Mouse (Mus musculus) embryonic facial prominence, embryonic 15.5 days (tissue): ENCODE data around the gene Lurap1. TPM values are rescaled to one million over a fixed set of nuclear protein-coding genes. Genes with fewer than 3 reads are reported as not detected.

Experiments used
- ATAC-seq: fragments of 200-750 bp; cut with Nextera tagmentation; 2 replicates; pipeline ENCODE4 v1.8.0; 2017; ENCODE audit warnings: low read depth, moderate TSS enrichment; ENCODE audit not compliant: insufficient number of reproducible peaks, low FRiP score, low TSS enrichment
- H3K27ac ChIP-seq: fragments of 300-500 bp; sonication (generic); replicated peaks from 2 replicates; pipeline ENCODE4 v1.5.1; 2015; ENCODE audit warnings: mild to moderate bottlenecking, inconsistent platforms
- H3K27me3 ChIP-seq: fragments of 300-500 bp; sonication (generic); 2 replicates; pipeline ENCODE4 v1.6.1; 2015; ENCODE audit warnings: inconsistent platforms
- H3K36me3 ChIP-seq: fragments of 300-500 bp; sonication (generic); 2 replicates; pipeline ENCODE4 v1.6.1; 2015; ENCODE audit warnings: mild to moderate bottlenecking, inconsistent platforms
- H3K4me1 ChIP-seq: fragments of 300-500 bp; sonication (generic); 2 replicates; pipeline ENCODE4 v1.6.1; 2015; ENCODE audit warnings: inconsistent platforms
- H3K4me2 ChIP-seq: fragments of 300-500 bp; sonication (generic); replicated peaks from 2 replicates; pipeline ENCODE4 v1.6.1; 2015; ENCODE audit warnings: mild to moderate bottlenecking, inconsistent platforms
- H3K4me3 ChIP-seq: fragments of 300-500 bp; sonication (generic); replicated peaks from 2 replicates; pipeline ENCODE4 v1.5.1; 2015; ENCODE audit warnings: mild to moderate bottlenecking, inconsistent platforms
- H3K9ac ChIP-seq: fragments of 300-500 bp; sonication (generic); 2 replicates; pipeline ENCODE4 v1.6.1; 2015; ENCODE audit warnings: inconsistent platforms
- H3K9me3 ChIP-seq: fragments of 300-500 bp; sonication (generic); replicated peaks from 2 replicates; pipeline ENCODE4 v1.6.1; 2016; ENCODE audit warnings: inconsistent platforms
- WGBS: fragments of 180-500 bp; shearing (Covaris S2); methylation state at CpG from one replicate; pipeline ENCODE4 v1.1.7; 2015; 5-methylcytosine and 5-hydroxymethylcytosine counted together
- polyA plus RNA-seq: library from polyadenylated mRNA; unstranded; fragments of >200 nt; fragmentation: Nextera tagmentation; extraction: Ambion mirVana; gene quantifications from 2 replicates; pipeline ENCODE4 v1.2.1, GENCODE M21; 2015

Gene Lurap1
- polyA plus RNA-seq = 3.2 and 3.4 TPM in 2 replicates

- Histone ChIP-seq H3K4me3 (peak within 1 kb of the TSS; percentile 76), H3K4me1 (peaks cover 17% of the 10 kb centered on the region), H3K9ac (peak within 1 kb of the TSS; percentile 96), H3K27me3 (no peaks in the 10 kb centered on the region), H3K27ac (peak within 1 kb of the TSS; percentile 95), H3K36me3 (peaks cover 45% of the 10 kb centered on the region), H3K4me2 (peak within 1 kb of the TSS; percentile 70), H3K9me3 (no peaks in the 10 kb centered on the region)
- no peak for ATAC-seq
- WGBS = 69% methylated on average over 6 of the region's 6 CpGs
Observed at GRCm38 (mm10) chr4:116151238-116151637, at the start of gene Lurap1. Lurap1 (minus strand) TSS chr4:116151338.

- no peaks in the 10 kb centered on the region for H3K9me3 ChIP-seq
- no peak overlapping the region for H3K27ac ChIP-seq
- H3K4me2 ChIP-seq = no peak overlapping the region
- 77% methylated on average over 2 of the region's 2 CpGs for WGBS
- H3K4me1 ChIP-seq = no peaks in the 10 kb centered on the region
- no peak overlapping the region for H3K4me3 ChIP-seq
- ATAC-seq = no peak
- no peaks in the 10 kb centered on the region for H3K36me3 ChIP-seq
- no peak overlapping the region for H3K9ac ChIP-seq
- H3K27me3 ChIP-seq = no peaks in the 10 kb centered on the region
Observed at GRCm38 (mm10) chr4:116198422-116198821, 47.3 kb upstream of the Lurap1 start.

GRCm38 (mm10) chr4:116193583-116194383 is 42.6 kb upstream of the Lurap1 start:
- H3K9me3 ChIP-seq = no peaks in the 10 kb centered on the region
- no peak overlapping the region for H3K9ac ChIP-seq
- H3K4me2 ChIP-seq = no peak overlapping the region
- H3K27me3 ChIP-seq = no peaks in the 10 kb centered on the region
- H3K4me3 ChIP-seq = no peak overlapping the region
- no peak for ATAC-seq
- no peaks in the 10 kb centered on the region for H3K36me3 ChIP-seq
- 63% methylated on average over 9 of the region's 9 CpGs for WGBS
- no peak overlapping the region for H3K27ac ChIP-seq
- H3K4me1 ChIP-seq = no peaks in the 10 kb centered on the region

- H3K9me3 ChIP-seq = no peaks in the 10 kb centered on the region
- no peaks in the 10 kb centered on the region for H3K27me3 ChIP-seq
- no peaks in the 10 kb centered on the region for H3K4me1 ChIP-seq
- ATAC-seq = no peak
- H3K27ac ChIP-seq = no peak overlapping the region
- no peaks in the 10 kb centered on the region for H3K36me3 ChIP-seq
- H3K4me3 ChIP-seq = no peak overlapping the region
- WGBS = 32% methylated on average over 4 of the region's 4 CpGs
- no peak overlapping the region for H3K4me2 ChIP-seq
- H3K9ac ChIP-seq = no peak overlapping the region
Observed at GRCm38 (mm10) chr4:116192286-116192835, 41.2 kb upstream of the Lurap1 start.

- WGBS = 86% methylated on average over 4 of the region's 4 CpGs
- no peak overlapping the region for H3K4me3 ChIP-seq
- H3K9me3 ChIP-seq = no peaks in the 10 kb centered on the region
- H3K9ac ChIP-seq = no peak overlapping the region
- H3K27me3 ChIP-seq = no peaks in the 10 kb centered on the region
- no peak overlapping the region for H3K27ac ChIP-seq
- H3K4me1 ChIP-seq = 0 out of 2 replicates have a peak, but pooled peaks cover 14% of the 10 kb centered on the region
- no peaks in the 10 kb centered on the region for H3K36me3 ChIP-seq
- H3K4me2 ChIP-seq = no peak overlapping the region
- ATAC-seq = no peak
Observed at GRCm38 (mm10) chr4:116185083-116185482, 33.9 kb upstream of the Lurap1 start.

- Histone ChIP-seq H3K9ac (no peak overlapping the region), H3K4me3 (peak overlapping the region; percentile 21; the same call in 1 of the 2 replicates)
- no peak for ATAC-seq
Observed at GRCm38 (mm10) chr4:116182745-116183144, 31.6 kb upstream of the Lurap1 start.

GRCm38 (mm10) chr4:116182079-116182478 is 30.9 kb upstream of the Lurap1 start:
- Histone ChIP-seq H3K9me3 (no peaks in the 10 kb centered on the region), H3K27ac (no peak overlapping the region), H3K36me3 (no peaks in the 10 kb centered on the region), H3K27me3 (no peaks in the 10 kb centered on the region), H3K9ac (no peak overlapping the region), H3K4me1 (peaks cover 19% of the 10 kb centered on the region), H3K4me2 (no peak overlapping the region), H3K4me3 (no peak overlapping the region)
- no peak for ATAC-seq
- 41% methylated on average over 3 of the region's 3 CpGs for WGBS

More at GRCm38 (mm10) chr4:116182745-116183144, 31.6 kb upstream of the Lurap1 start:
- Histone ChIP-seq H3K9me3 (no peaks in the 10 kb centered on the region), H3K4me2 (peak overlapping the region; percentile 41), H3K4me1 (0 out of 2 replicates have a peak, but pooled peaks cover 14% of the 10 kb centered on the region), H3K36me3 (no peaks in the 10 kb centered on the region), H3K27ac (0 out of 2 replicates have a peak overlapping the region, but pooled peaks have one; percentile 12), H3K27me3 (no peaks in the 10 kb centered on the region)
- WGBS = 3% methylated on average over 12 of the region's 12 CpGs

- Histone ChIP-seq H3K9me3 (no peaks in the 10 kb centered on the region), H3K36me3 (no peaks in the 10 kb centered on the region), H3K4me2 (peak overlapping the region; percentile 46), H3K9ac (no peak overlapping the region), H3K4me1 (peaks cover 34% of the 10 kb centered on the region), H3K27ac (peak overlapping the region; percentile 79), H3K4me3 (peak overlapping the region; percentile 11; the same call in 1 of the 2 replicates), H3K27me3 (no peaks in the 10 kb centered on the region)
- 31% methylated on average over 5 of the region's 5 CpGs for WGBS
- ATAC-seq = no peak
Observed at GRCm38 (mm10) chr4:116177140-116177539, 26.0 kb upstream of the Lurap1 start.

GRCm38 (mm10) chr4:116176543-116176988 is 25.4 kb upstream of the Lurap1 start:
- ATAC-seq = peak; percentile 90
- Histone ChIP-seq H3K27me3 (no peaks in the 10 kb centered on the region), H3K36me3 (no peaks in the 10 kb centered on the region), H3K9ac (no peak overlapping the region), H3K27ac (peak overlapping the region; percentile 79), H3K4me1 (peaks cover 34% of the 10 kb centered on the region), H3K4me2 (peak overlapping the region; percentile 46), H3K4me3 (peak overlapping the region; percentile 11), H3K9me3 (no peaks in the 10 kb centered on the region)
- WGBS = 12% methylated on average over 10 of the region's 10 CpGs

- Histone ChIP-seq H3K36me3 (no peaks in the 10 kb centered on the region), H3K9ac (no peak overlapping the region), H3K27me3 (no peaks in the 10 kb centered on the region), H3K27ac (peak overlapping the region; percentile 79), H3K9me3 (no peaks in the 10 kb centered on the region), H3K4me1 (peaks cover 30% of the 10 kb centered on the region), H3K4me2 (peak overlapping the region; percentile 46), H3K4me3 (no peak overlapping the region)
- ATAC-seq = no peak; the same call in 1 of the 2 replicates
- 53% methylated on average over 7 of the region's 7 CpGs for WGBS
Observed at GRCm38 (mm10) chr4:116175711-116176542, 24.8 kb upstream of the Lurap1 start.

- no peak overlapping the region for H3K4me3 ChIP-seq
- ATAC-seq = no peak
- H3K9me3 ChIP-seq = no peaks in the 10 kb centered on the region
- no peak overlapping the region for H3K4me2 ChIP-seq
- H3K4me1 ChIP-seq = peaks cover 30% of the 10 kb centered on the region
- H3K36me3 ChIP-seq = no peaks in the 10 kb centered on the region
- H3K27ac ChIP-seq = no peak overlapping the region
- H3K27me3 ChIP-seq = no peaks in the 10 kb centered on the region
- no peak overlapping the region for H3K9ac ChIP-seq
Observed at GRCm38 (mm10) chr4:116175136-116175535, 24.0 kb upstream of the Lurap1 start.
